Mouse (Mus musculus) bone marrow, adult 2 months (tissue): Measurements from ENCODE around the gene Tnnc1.

Experiments
- CTCF ChIP-seq: fragments of 200-500 bp; IDR thresholded peaks from 2 replicates; pipeline ENCODE4 v1.5.1; 2011; ENCODE audit warnings: low read length, control low read depth; ENCODE audit not compliant: control insufficient read depth, insufficient read depth
- POLR2A ChIP-seq: fragments of 200-500 bp; IDR thresholded peaks from 2 replicates; pipeline ENCODE4 v1.6.1; 2011; ENCODE audit warnings: low read depth, mild to moderate bottlenecking, control low read depth, low read length, borderline replicate concordance; ENCODE audit not compliant: control insufficient read depth

DNA sequence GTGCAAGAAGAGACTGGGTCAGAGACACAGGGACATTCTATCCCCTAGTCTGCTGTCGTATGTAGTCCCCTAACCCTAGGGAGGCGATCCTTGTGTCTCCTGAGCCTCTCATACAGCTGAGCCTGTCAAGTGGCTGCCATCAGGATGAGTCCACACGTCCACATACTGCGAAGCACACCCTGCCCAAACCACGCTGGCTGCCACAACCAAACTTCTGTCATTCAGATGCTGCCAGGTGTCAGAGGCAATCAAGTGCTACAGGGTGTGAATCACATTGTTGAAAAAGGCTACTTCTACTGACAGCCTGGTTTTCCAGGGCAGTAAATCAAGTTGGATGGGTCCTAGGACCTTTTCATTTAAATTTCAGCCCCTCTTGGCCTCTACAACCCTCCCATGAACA is 30.4 kb upstream of the Tnnc1 start:
- TF ChIP-seq CTCF, result no peak
- no peak for TF ChIP-seq POLR2A
